Mouse (Mus musculus): ENCODE data around the gene Hdac11.

DNA sequence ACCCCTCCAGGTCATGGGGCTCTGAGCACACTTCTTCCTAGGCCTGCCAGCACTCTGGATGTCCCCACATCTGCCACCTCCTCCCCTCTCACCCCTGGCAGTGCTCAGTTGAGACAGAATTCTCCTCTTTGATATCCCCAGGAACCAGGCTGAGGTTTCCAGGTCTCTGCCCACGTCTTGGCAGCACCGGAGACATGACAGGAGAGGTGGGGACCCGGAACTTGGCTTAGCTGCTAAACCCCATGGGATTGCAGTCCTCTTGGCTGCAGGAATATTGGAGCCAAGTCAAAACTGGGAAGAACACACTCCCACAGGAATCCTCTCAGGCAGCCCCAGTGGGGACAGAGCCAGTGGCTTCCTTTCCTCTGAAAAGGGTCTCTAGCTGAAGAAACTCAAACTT lies 31.4 kb downstream of the Hdac11 start:
- TF ChIP-seq GATA1 (IDR thresholded peaks at IDR 0.05; ENCODE audit: low read length): no peak
- TF ChIP-seq TAL1 (IDR thresholded peaks at IDR 0.05; ENCODE audit: low read length): no peak
